Mouse (Mus musculus) embryonic fibroblast, embryonic 13.5 days (primary cell): Measurements from ENCODE around the gene B2m.

Source experiments
- CTCF ChIP-seq: IDR thresholded peaks from 2 replicates; pipeline ENCODE4 v1.5.1; 2011; ENCODE audit warnings: mild to moderate bottlenecking, control low read depth, low read length, moderate library complexity, borderline replicate concordance; ENCODE audit not compliant: insufficient read depth
- POLR2A ChIP-seq: IDR thresholded peaks from 2 replicates; pipeline ENCODE4 v1.6.1; 2011; ENCODE audit warnings: low read depth, mild to moderate bottlenecking, control low read depth, low read length, moderate library complexity

- TF ChIP-seq CTCF (no peak), POLR2A (no peak)
Measured at GRCm38 (mm10) chr2:122116888-122117287, 30.6 kb upstream of the B2m start.
